Comparison of ENCODE assay signal across 28 mouse cellular contexts in the genomic region with DNA sequence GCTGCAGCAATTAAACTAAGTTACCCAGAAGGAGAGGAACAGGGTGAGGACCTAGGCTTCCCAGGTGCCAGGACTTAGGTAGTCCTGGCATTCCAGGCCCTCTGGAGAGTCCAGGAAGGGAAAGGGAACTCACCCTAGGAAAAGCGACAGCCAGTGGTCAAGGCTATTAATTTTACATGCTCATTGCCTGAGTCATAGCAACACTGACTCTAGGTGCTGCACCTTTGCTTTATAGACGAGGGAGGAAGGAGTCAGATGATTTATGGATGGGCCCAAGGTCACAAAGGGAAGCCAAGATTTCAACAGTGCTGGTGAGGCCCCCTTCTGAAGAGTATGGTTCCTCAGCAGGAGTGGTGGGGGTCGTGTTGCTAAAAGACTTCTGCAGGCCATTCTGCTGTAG. TPM values are rescaled to one million over a fixed set of nuclear protein-coding genes. Genes with fewer than 3 reads are reported as not detected.
DNase-seq lines count a peak whose midpoint lies in the region; ATAC-seq and TF ChIP-seq lines count a peak whose summit lies in the region.
"Had no signal": no experiment of that assay in that cellular context is flagged by ENCODE, and none has a peak within 500 bp of the region (broad histone marks: within the 10 kb centered on the region; RNA-seq: fewer than 3 reads in every experiment).

No protein-coding gene starts in this region.

- no peak for TF ChIP-seq POLR2A in ES-Bruce4 (IDR thresholded peaks at IDR 0.05; ENCODE audit: insufficient read depth, low read length)

- H3K4me2 ChIP-seq in heart, embryonic 12.5 days = no peak overlapping the region
- H3K4me2 ChIP-seq in intestine, embryonic 15.5 days (replicated peaks) = no peak overlapping the region
- no peak overlapping the region for H3K4me2 ChIP-seq in stomach, embryonic 14.5 days (replicated peaks; ENCODE audit: low read depth, low read length)
- H3K4me2 ChIP-seq: embryonic facial prominence, embryonic 12.5 days; hindbrain, embryonic 15.5 days; midbrain, embryonic 13.5 days had no signal

- H3K27me3 ChIP-seq in heart, embryonic 10.5 days (ENCODE audit: insufficient read depth, poor library complexity, severe bottlenecking) = no peaks in the 10 kb centered on the region
- no peaks in the 10 kb centered on the region for H3K27me3 ChIP-seq in heart, embryonic 12.5 days (replicated peaks)
- no peaks in the 10 kb centered on the region for H3K27me3 ChIP-seq in ES-Bruce4 (ENCODE audit: control insufficient read depth, insufficient read depth, low read length, poor library complexity, severe bottlenecking)
- no peaks in the 10 kb centered on the region for H3K27me3 ChIP-seq in intestine, embryonic 15.5 days (replicated peaks)
- H3K27me3 ChIP-seq in stomach, embryonic 14.5 days (ENCODE audit: control insufficient read depth, insufficient read depth, low read length) = no peaks in the 10 kb centered on the region
- H3K27me3 ChIP-seq: embryonic facial prominence, embryonic 12.5 days; hindbrain, embryonic 15.5 days; midbrain, embryonic 13.5 days had no signal

- H3K9ac ChIP-seq in heart, embryonic 12.5 days = no peak overlapping the region
- no peak overlapping the region for H3K9ac ChIP-seq in ES-Bruce4 (ENCODE audit: low read depth, poor library complexity, severe bottlenecking)
- no peak overlapping the region for H3K9ac ChIP-seq in intestine, embryonic 15.5 days
- H3K9ac ChIP-seq in stomach, embryonic 14.5 days (replicated peaks; ENCODE audit: low read depth, low read length) = no peak overlapping the region
- H3K9ac ChIP-seq: embryonic facial prominence, embryonic 12.5 days; hindbrain, embryonic 15.5 days; midbrain, embryonic 13.5 days had no signal

- no peak overlapping the region for H3K4me3 ChIP-seq in heart, embryonic 10.5 days
- no peak overlapping the region for H3K4me3 ChIP-seq in heart, embryonic 12.5 days
- no peak overlapping the region for H3K4me3 ChIP-seq in ES-Bruce4 (ENCODE audit: low read depth, low read length)
- no peak overlapping the region for H3K4me3 ChIP-seq in intestine, embryonic 15.5 days (replicated peaks)
- H3K4me3 ChIP-seq in stomach, embryonic 14.5 days (ENCODE audit: low read depth, low read length) = no peak overlapping the region
- H3K4me3 ChIP-seq: embryonic facial prominence, embryonic 12.5 days; gastrocnemius, adult 2 months; heart, adult 2 months; hindbrain, embryonic 10.5 days; hindbrain, embryonic 15.5 days; midbrain, embryonic 13.5 days had no signal

- H3K27ac ChIP-seq in heart, embryonic 10.5 days = peak overlapping the region; percentile 52; the same call in 1 of the 2 replicates
- no peak overlapping the region for H3K27ac ChIP-seq in heart, embryonic 12.5 days (ENCODE audit: poor library complexity, severe bottlenecking)
- H3K27ac ChIP-seq in ES-Bruce4 (ENCODE audit: insufficient read depth, low read length) = 0 out of 2 replicates have a peak overlapping the region, but pooled peaks have one; percentile 11
- H3K27ac ChIP-seq in intestine, embryonic 15.5 days = peak overlapping the region; percentile 87
- peak overlapping the region; percentile 39; the same call in 1 of the 2 replicates for H3K27ac ChIP-seq in stomach, embryonic 14.5 days (ENCODE audit: low read length)
- H3K27ac ChIP-seq: embryonic facial prominence, embryonic 12.5 days; gastrocnemius, adult 2 months; heart, adult 2 months; hindbrain, embryonic 15.5 days; macrophage; midbrain, embryonic 13.5 days had no signal

- H3K9me3 ChIP-seq in heart, embryonic 10.5 days = no peaks in the 10 kb centered on the region
- no peaks in the 10 kb centered on the region for H3K9me3 ChIP-seq in heart, embryonic 12.5 days (replicated peaks)
- H3K9me3 ChIP-seq in ES-Bruce4 (replicated peaks; ENCODE audit: control insufficient read depth, insufficient read depth, low read length, poor library complexity, severe bottlenecking) = no peaks in the 10 kb centered on the region
- H3K9me3 ChIP-seq in intestine, embryonic 15.5 days = no peaks in the 10 kb centered on the region
- H3K9me3 ChIP-seq in stomach, embryonic 14.5 days (ENCODE audit: control insufficient read depth, low read depth, low read length) = no peaks in the 10 kb centered on the region
- H3K9me3 ChIP-seq: embryonic facial prominence, embryonic 12.5 days; hindbrain, embryonic 10.5 days; hindbrain, embryonic 15.5 days; midbrain, embryonic 13.5 days had no signal

- ATAC-seq in heart, embryonic 12.5 days (ENCODE audit: insufficient number of reproducible peaks, low FRiP score) = no peak
- ATAC-seq in intestine, embryonic 15.5 days = peak; percentile 89
- no peak for ATAC-seq in stomach, embryonic 14.5 days (ENCODE audit: insufficient number of reproducible peaks, insufficient read depth, low FRiP score, low read depth)
- ATAC-seq: forebrain, embryonic 16.5 days; inflammation-experienced regulatory T-cells, adult 6 months; midbrain, embryonic 13.5 days had no signal

- H3K4me1 ChIP-seq in heart, embryonic 10.5 days = peaks cover 9% of the 10 kb centered on the region
- peaks cover 5% of the 10 kb centered on the region for H3K4me1 ChIP-seq in heart, embryonic 12.5 days (replicated peaks)
- peaks cover 10% of the 10 kb centered on the region for H3K4me1 ChIP-seq in ES-Bruce4 (ENCODE audit: control insufficient read depth, insufficient read depth, low read length)
- peaks cover 9% of the 10 kb centered on the region for H3K4me1 ChIP-seq in intestine, embryonic 15.5 days (replicated peaks)
- H3K4me1 ChIP-seq in stomach, embryonic 14.5 days (ENCODE audit: control insufficient read depth, insufficient read depth, low read length) = no peaks in the 10 kb centered on the region
- H3K4me1 ChIP-seq: embryonic facial prominence, embryonic 12.5 days; hindbrain, embryonic 15.5 days; midbrain, embryonic 13.5 days had no signal

- TF ChIP-seq EP300 in ES-Bruce4 (IDR thresholded peaks at IDR 0.05; ENCODE audit: insufficient read depth, low read depth, low read length) = no peak

- DNase-seq in heart, embryonic 10.5 days (ENCODE audit: low spot score) = no peak
- DNase-seq in embryo, embryonic 10 days (ENCODE audit: low spot score) = no peak
- no peak for DNase-seq in lung, postnatal 4 days
- DNase-seq in urinary bladder, postnatal 14 days (ENCODE audit: low spot score) = no peak
- DNase-seq: adrenal gland, postnatal 10 days; B cell, adult 2 months; cerebellum, adult 2 months; cerebellum, postnatal 36 days; embryo, embryonic 11 days; gastrocnemius, adult 2 months; heart, adult 2 months; heart, postnatal 14 days; kidney, postnatal 4 days; layer of hippocampus, postnatal 36 days; retina, postnatal 1 day; right cerebral cortex, postnatal 14 days; thymus, postnatal 4 days had no signal

- TF ChIP-seq CTCF in ES-Bruce4 (IDR thresholded peaks at IDR 0.05; ENCODE audit: low read depth, low read length) = no peak

- no peaks in the 10 kb centered on the region for H3K36me3 ChIP-seq in heart, embryonic 10.5 days
- H3K36me3 ChIP-seq in heart, embryonic 12.5 days = no peaks in the 10 kb centered on the region
- no peaks in the 10 kb centered on the region for H3K36me3 ChIP-seq in ES-Bruce4 (ENCODE audit: control insufficient read depth, insufficient read depth, low read length, poor library complexity, severe bottlenecking)
- H3K36me3 ChIP-seq in intestine, embryonic 15.5 days = no peaks in the 10 kb centered on the region
- H3K36me3 ChIP-seq in stomach, embryonic 14.5 days (ENCODE audit: control insufficient read depth, insufficient read depth, low read length) = no peaks in the 10 kb centered on the region
- H3K36me3 ChIP-seq: embryonic facial prominence, embryonic 12.5 days; hindbrain, embryonic 10.5 days; hindbrain, embryonic 15.5 days; midbrain, embryonic 13.5 days had no signal

- WGBS in heart, embryonic 10.5 days = 50% methylated on average over 3 of the region's 3 CpGs
- 60% methylated on average over 3 of the region's 3 CpGs for WGBS in heart, embryonic 12.5 days
- WGBS in intestine, embryonic 15.5 days = 23% methylated on average over 3 of the region's 3 CpGs
- WGBS in stomach, embryonic 14.5 days = 29% methylated on average over 3 of the region's 3 CpGs

RNA-seq across cellular contexts. Expression of gene Tcf7l2, which starts 8.6 kb away (rescaled TPM):
- polyA plus RNA-seq in heart, embryonic 10.5 days (2016; fragmentation: Nextera tagmentation; extraction: Ambion mirVana) = 53.2 and 61.8 TPM in 2 replicates
- polyA plus RNA-seq in heart, embryonic 12.5 days (2016; fragmentation: Nextera tagmentation; extraction: Ambion mirVana) = 59.7 and 64.7 TPM in 2 replicates
- polyA plus RNA-seq in ES-Bruce4 (2011; ENCODE audit: insufficient read depth, insufficient read length, low read depth, missing spikeins) = 23.8 and 29.0 TPM in 2 replicates
- polyA plus RNA-seq in intestine, embryonic 15.5 days (2015; fragmentation: Nextera tagmentation; extraction: Ambion mirVana) = 65.0 and 78.9 TPM in 2 replicates
- polyA plus RNA-seq in stomach, embryonic 14.5 days (2014; fragmentation: Nextera tagmentation; extraction: Ambion mirVana) = 143 and 151 TPM in 2 replicates
